Mouse (Mus musculus) heart, embryonic 14.5 days (tissue): ENCODE data around the gene Glis3. TPM values are rescaled to one million over a fixed set of nuclear protein-coding genes. Genes with fewer than 3 reads are reported as not detected.
A peak's percentile ranks its signal among the peaks of the same experiment; 100 is the strongest.

Source experiments
- ATAC-seq: fragments of 200-750 bp; cut with Nextera tagmentation; 2 replicates; pipeline ENCODE4 v1.8.0; 2017; ENCODE audit warnings: low read depth, moderate TSS enrichment; ENCODE audit not compliant: insufficient number of reproducible peaks, insufficient read depth, low FRiP score
- H3K27ac ChIP-seq, 2 experiments: fragments of 200-500 bp in 1 of 2; fragments of 300-500 bp in 1 of 2; sonication (generic) in 1 of 2; replicated peaks in 1 of 2; 2 replicates each; pipeline ENCODE4 v1.5.1; 2012 to 2014; ENCODE audit warnings: low read depth in 2 of 2, low read length in 2 of 2, control low read depth in 1 of 2, mild to moderate bottlenecking in 1 of 2, mixed read lengths in 1 of 2; ENCODE audit not compliant: control insufficient read depth in 1 of 2, insufficient read depth in 1 of 2
- H3K27me3 ChIP-seq: fragments of 300-500 bp; sonication (generic); 2 replicates; pipeline ENCODE4 v1.6.1; 2014; ENCODE audit warnings: mild to moderate bottlenecking, low read length, control low read depth; ENCODE audit not compliant: control insufficient read depth, insufficient read depth
- H3K36me3 ChIP-seq: fragments of 300-500 bp; sonication (generic); 2 replicates; pipeline ENCODE4 v1.6.1; 2014; ENCODE audit warnings: mild to moderate bottlenecking, control low read depth, low read length, mixed read lengths; ENCODE audit not compliant: control insufficient read depth, insufficient read depth
- H3K4me1 ChIP-seq, 2 experiments: fragments of 200-500 bp in 1 of 2; fragments of 300-500 bp in 1 of 2; sonication (generic) in 1 of 2; 2 replicates each; pipeline ENCODE4 v1.6.1; 2012 to 2014; ENCODE audit warnings: low read length in 2 of 2, control low read depth in 1 of 2, mixed read lengths in 1 of 2; ENCODE audit not compliant: control insufficient read depth in 2 of 2, insufficient read depth in 2 of 2
- H3K4me2 ChIP-seq: fragments of 300-500 bp; sonication (generic); 2 replicates; pipeline ENCODE4 v1.6.1; 2014; ENCODE audit warnings: mild to moderate bottlenecking, low read length
- H3K4me3 ChIP-seq, 2 experiments: fragments of 200-500 bp in 1 of 2; fragments of 300-500 bp in 1 of 2; sonication (generic) in 1 of 2; 2 replicates each; pipeline ENCODE4 v1.5.1; 2012 to 2014; ENCODE audit warnings: low read length in 2 of 2, mild to moderate bottlenecking in 2 of 2, control low read depth in 1 of 2, low read depth in 1 of 2, moderate library complexity in 1 of 2; ENCODE audit not compliant: control insufficient read depth in 1 of 2, insufficient read depth in 1 of 2
- H3K9ac ChIP-seq: fragments of 300-500 bp; sonication (generic); 2 replicates; pipeline ENCODE4 v1.6.1; 2014; ENCODE audit warnings: mild to moderate bottlenecking, low read length
- H3K9me3 ChIP-seq: fragments of 300-500 bp; sonication (generic); 2 replicates; pipeline ENCODE4 v1.6.1; 2016; ENCODE audit warnings: low read length, control low read depth; ENCODE audit not compliant: control insufficient read depth
- WGBS: fragments of 180-500 bp; shearing (Covaris S2); extraction: QIAGEN DNeasy Blood & Tissue Kit; methylation state at CpG from one replicate; pipeline ENCODE4 v1.1.7; 2014; 5-methylcytosine and 5-hydroxymethylcytosine counted together
- polyA plus RNA-seq: library from polyadenylated mRNA; unstranded; fragments of >200 nt; fragmentation: Nextera tagmentation; extraction: Ambion mirVana; gene quantifications from 2 replicates; pipeline ENCODE4 v1.2.1, GENCODE M21; 2014

Gene Glis3
- polyA plus RNA-seq, 1 experiment from 2014 or later: 1.6 TPM

GRCm38 (mm10) chr19:28635991-28636553 lies 43.8 kb downstream of the Glis3 start:
- Histone ChIP-seq H3K9ac (no peak overlapping the region), H3K4me3 (no peak overlapping the region), H3K4me1 (no peaks in the 10 kb centered on the region), H3K27ac (no peak overlapping the region), H3K27me3 (no peaks in the 10 kb centered on the region), H3K4me2 (no peak overlapping the region), H3K9me3 (no peaks in the 10 kb centered on the region), H3K36me3 (no peaks in the 10 kb centered on the region)
- WGBS: 62% methylated on average over 7 of the region's 8 CpGs
- no peak for ATAC-seq

- no peaks in the 10 kb centered on the region for H3K9me3 ChIP-seq
- H3K4me1 ChIP-seq: no peaks in the 10 kb centered on the region
- 80% methylated on average over 3 of the region's 3 CpGs for WGBS
- H3K9ac ChIP-seq: no peak overlapping the region
- H3K27me3 ChIP-seq: no peaks in the 10 kb centered on the region
- H3K4me3 ChIP-seq: no peak overlapping the region
- no peak overlapping the region for H3K27ac ChIP-seq
- H3K4me2 ChIP-seq: no peak overlapping the region
- no peak for ATAC-seq
- H3K36me3 ChIP-seq: no peaks in the 10 kb centered on the region
Measured at GRCm38 (mm10) chr19:28634986-28635385, 44.9 kb downstream of the Glis3 start.

DNA sequence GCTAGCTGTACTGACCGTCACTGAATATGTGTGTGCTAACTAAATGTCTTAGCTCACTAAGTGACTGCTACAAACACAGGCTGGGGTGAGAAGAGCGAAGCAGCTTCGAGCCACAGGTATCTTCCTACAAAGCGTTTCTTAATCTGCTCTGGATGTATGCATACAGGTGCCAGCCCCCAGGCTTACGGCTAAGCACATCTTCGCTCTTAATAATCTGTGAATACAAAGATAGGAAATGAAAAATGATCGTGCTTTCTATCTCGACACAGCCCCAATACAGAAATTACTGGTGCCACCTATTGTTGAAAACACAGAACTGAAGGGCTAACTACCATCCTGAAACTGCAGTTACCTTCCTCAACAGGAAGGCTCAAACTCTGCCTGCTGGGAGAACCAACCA lies 51.5 kb downstream of the Glis3 start:
- Histone ChIP-seq H3K9me3 (no peaks in the 10 kb centered on the region), H3K27ac (no peak overlapping the region), H3K4me3 (no peak overlapping the region), H3K36me3 (no peaks in the 10 kb centered on the region), H3K4me2 (peak overlapping the region; percentile 54), H3K9ac (no peak overlapping the region), H3K4me1 (no peaks in the 10 kb centered on the region), H3K27me3 (no peaks in the 10 kb centered on the region)
- ATAC-seq: no peak
- WGBS: 46% methylated on average over 8 of the region's 8 CpGs

DNA sequence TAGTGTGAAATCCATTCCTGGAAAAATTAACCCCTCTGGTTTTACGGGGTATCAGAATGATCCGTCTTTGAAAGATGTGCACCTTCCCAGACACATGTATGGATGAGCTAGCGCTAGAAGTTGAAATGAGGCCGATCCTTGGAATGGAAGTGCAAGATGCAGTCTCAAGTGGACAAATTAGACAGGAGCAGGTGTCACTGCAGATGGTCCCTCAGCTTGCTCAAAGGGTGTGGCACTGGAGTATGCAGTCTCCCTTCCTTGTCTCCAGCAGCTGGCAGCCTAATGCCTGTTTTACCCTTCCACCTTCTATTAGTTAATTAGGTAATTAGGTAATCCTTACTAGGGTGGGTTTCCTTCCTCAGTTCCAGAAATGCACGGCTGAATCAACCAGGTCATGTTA lies 53.7 kb downstream of the Glis3 start:
- ATAC-seq: no peak
- Histone ChIP-seq H3K27ac (no peak overlapping the region), H3K4me2 (no peak overlapping the region), H3K36me3 (no peaks in the 10 kb centered on the region), H3K27me3 (no peaks in the 10 kb centered on the region), H3K4me3 (no peak overlapping the region), H3K9me3 (no peaks in the 10 kb centered on the region), H3K4me1 (no peaks in the 10 kb centered on the region), H3K9ac (no peak overlapping the region)
- 87% methylated on average over 5 of the region's 5 CpGs for WGBS

- no peak overlapping the region for H3K4me3 ChIP-seq
- H3K9me3 ChIP-seq: no peaks in the 10 kb centered on the region
- WGBS: 47% methylated on average over 1 of the region's 1 CpGs
- no peak for ATAC-seq
- H3K9ac ChIP-seq: no peak overlapping the region
- H3K4me1 ChIP-seq: no peaks in the 10 kb centered on the region
- no peaks in the 10 kb centered on the region for H3K27me3 ChIP-seq
- H3K36me3 ChIP-seq: no peaks in the 10 kb centered on the region
- H3K4me2 ChIP-seq: no peak overlapping the region
- no peak overlapping the region for H3K27ac ChIP-seq
Measured at GRCm38 (mm10) chr19:28624571-28624970, 55.3 kb downstream of the Glis3 start.

GRCm38 (mm10) chr19:28623726-28624125 lies 56.2 kb downstream of the Glis3 start:
- H3K4me3 ChIP-seq: no peak overlapping the region
- ATAC-seq: no peak
- H3K27ac ChIP-seq: no peak overlapping the region
- no peaks in the 10 kb centered on the region for H3K36me3 ChIP-seq
- H3K4me2 ChIP-seq: no peak overlapping the region
- H3K9ac ChIP-seq: no peak overlapping the region
- no peaks in the 10 kb centered on the region for H3K9me3 ChIP-seq
- 75% methylated on average over 10 of the region's 10 CpGs for WGBS
- no peaks in the 10 kb centered on the region for H3K27me3 ChIP-seq
- no peaks in the 10 kb centered on the region for H3K4me1 ChIP-seq

DNA sequence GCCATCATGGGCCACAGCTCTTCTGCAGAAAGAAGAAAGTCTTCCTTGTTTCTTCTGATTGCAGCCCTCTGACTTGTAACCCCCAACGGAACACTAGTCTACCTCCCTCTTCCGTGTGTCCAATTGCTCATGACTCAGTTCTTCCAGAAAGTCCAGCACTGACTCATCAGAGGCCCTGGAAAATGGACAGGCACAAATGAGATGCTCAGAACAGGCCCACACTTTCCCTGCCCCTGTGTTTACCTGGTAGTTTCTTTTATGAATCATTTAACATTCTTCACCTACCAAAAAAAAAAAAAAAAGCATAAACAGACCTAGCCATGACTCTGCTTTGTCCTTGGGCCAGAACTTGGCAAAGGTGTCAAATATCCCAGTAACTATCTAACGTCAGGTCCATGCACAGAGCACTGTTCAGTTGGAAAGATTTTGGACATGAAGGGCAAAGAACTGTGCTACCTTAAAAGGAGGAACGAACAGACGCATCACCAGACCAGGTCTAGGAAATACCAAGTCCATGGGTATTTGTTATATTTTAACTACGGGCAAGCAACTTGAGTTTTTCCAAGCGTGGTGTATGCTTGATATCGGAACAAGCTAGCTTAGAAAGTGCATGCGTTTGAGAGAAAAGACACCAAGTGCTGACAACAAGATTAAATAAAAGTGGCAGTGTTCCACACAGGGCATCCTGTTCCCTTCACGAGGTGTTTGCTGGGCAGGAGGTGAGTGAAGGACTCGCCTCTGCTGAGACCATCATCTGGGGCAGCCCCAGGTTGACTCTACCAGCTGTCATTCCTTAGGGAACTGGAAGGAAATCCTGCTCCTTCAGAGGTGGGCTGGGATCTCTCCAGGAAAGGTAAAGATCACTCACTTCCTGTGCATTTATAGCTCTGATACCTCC lies 58.0 kb downstream of the Glis3 start:
- no peak overlapping the region for H3K9ac ChIP-seq
- H3K4me2 ChIP-seq: no peak overlapping the region
- H3K4me3 ChIP-seq: no peak overlapping the region
- no peak for ATAC-seq
- H3K27ac ChIP-seq: no peak overlapping the region
- no peaks in the 10 kb centered on the region for H3K36me3 ChIP-seq
- H3K4me1 ChIP-seq: no peaks in the 10 kb centered on the region
- 69% methylated on average over 11 of the region's 11 CpGs for WGBS
- H3K27me3 ChIP-seq: no peaks in the 10 kb centered on the region
- no peaks in the 10 kb centered on the region for H3K9me3 ChIP-seq
